Comparison of ENCODE assay signal across 10 mouse cellular contexts in the genomic region with DNA sequence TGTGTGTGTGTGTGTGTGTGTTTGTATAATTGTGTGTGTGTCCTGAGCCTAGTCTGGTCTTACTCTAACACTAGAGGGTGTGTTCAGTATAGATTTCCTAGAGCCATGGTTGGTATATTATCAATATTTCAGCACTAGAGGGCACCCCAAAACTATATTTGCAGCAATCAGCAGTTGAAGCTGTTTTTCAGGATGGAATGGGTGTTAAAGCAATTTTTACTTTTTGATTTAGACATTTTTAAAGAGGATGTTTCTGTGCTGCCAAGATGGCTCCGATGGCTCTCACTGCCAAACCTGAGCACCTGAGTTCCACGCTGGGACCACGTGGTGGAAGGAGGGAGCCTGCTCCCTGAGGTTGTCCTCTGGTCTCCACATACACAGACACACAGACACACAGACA. TPM values are rescaled to one million over a fixed set of nuclear protein-coding genes. Genes with fewer than 3 reads are reported as not detected.
DNase-seq lines count a peak whose midpoint lies in the region; ATAC-seq lines count a peak whose summit lies in the region.
"Had no signal": no experiment of that assay in that cellular context is flagged by ENCODE, and none has a peak within 500 bp of the region (broad histone marks: within the 10 kb centered on the region; RNA-seq: fewer than 3 reads in every experiment).

No protein-coding gene starts in this region.

- peak; percentile 6 for DNase-seq in embryo, embryonic 10 days (ENCODE audit: low spot score)
- no peak for DNase-seq in embryo, embryonic 9.5 days (ENCODE audit: extremely low spot score)
- DNase-seq in midbrain, embryonic 14.5 days = peak; percentile 82
- no peak for DNase-seq in midbrain, embryonic 11.5 days (ENCODE audit: low spot score, missing footprints)
- peak; percentile 30 for DNase-seq in layer of hippocampus, adult 9-11 months
- DNase-seq in gastrocnemius, postnatal 36 days = no peak
- DNase-seq in gastrocnemius, adult 18-20 months (ENCODE audit: low spot score) = no peak

- H3K4me1 ChIP-seq in midbrain, embryonic 14.5 days (ENCODE audit: control insufficient read depth, insufficient read depth, low read length) = no peaks in the 10 kb centered on the region
- no peaks in the 10 kb centered on the region for H3K4me1 ChIP-seq in midbrain, embryonic 11.5 days (ENCODE audit: control insufficient read depth, insufficient read depth, low read length)
- no peaks in the 10 kb centered on the region for H3K4me1 ChIP-seq in neural tube, embryonic 15.5 days
- H3K4me1 ChIP-seq: neural tube, embryonic 12.5 days had no signal

- H3K4me3 ChIP-seq in midbrain, embryonic 14.5 days (replicated peaks; ENCODE audit: low read depth, low read length) = no peak overlapping the region
- no peak overlapping the region for H3K4me3 ChIP-seq in midbrain, embryonic 11.5 days (ENCODE audit: low read depth, low read length)
- H3K4me3 ChIP-seq in neural tube, embryonic 15.5 days (replicated peaks) = no peak overlapping the region
- H3K4me3 ChIP-seq: heart, embryonic 15.5 days; neural tube, embryonic 12.5 days had no signal

- WGBS in midbrain, embryonic 14.5 days = 74% methylated on average over 3 of the region's 3 CpGs
- WGBS in midbrain, embryonic 11.5 days = 87% methylated on average over 3 of the region's 3 CpGs
- WGBS in neural tube, embryonic 15.5 days = 72% methylated on average over 3 of the region's 3 CpGs

- no peak for ATAC-seq in midbrain, embryonic 14.5 days (ENCODE audit: low FRiP score, low TSS enrichment)
- ATAC-seq in midbrain, embryonic 11.5 days (ENCODE audit: low FRiP score) = no peak
- ATAC-seq in neural tube, embryonic 15.5 days (ENCODE audit: low FRiP score) = peak; percentile 53

- intact Hi-C loops in gastrocnemius, postnatal 36 days (cut with DNase I) = no loop called here

- no peaks in the 10 kb centered on the region for H3K36me3 ChIP-seq in midbrain, embryonic 14.5 days (ENCODE audit: control insufficient read depth, insufficient read depth, low read length)
- no peaks in the 10 kb centered on the region for H3K36me3 ChIP-seq in midbrain, embryonic 11.5 days (ENCODE audit: control insufficient read depth, insufficient read depth, low read length)
- H3K36me3 ChIP-seq in neural tube, embryonic 15.5 days = no peaks in the 10 kb centered on the region
- H3K36me3 ChIP-seq: heart, embryonic 15.5 days; neural tube, embryonic 12.5 days had no signal

- no peaks in the 10 kb centered on the region for H3K9me3 ChIP-seq in midbrain, embryonic 14.5 days (ENCODE audit: control insufficient read depth, low read length)
- H3K9me3 ChIP-seq in midbrain, embryonic 11.5 days (ENCODE audit: control insufficient read depth, low read length) = no peaks in the 10 kb centered on the region
- H3K9me3 ChIP-seq in neural tube, embryonic 15.5 days (replicated peaks) = no peaks in the 10 kb centered on the region
- H3K9me3 ChIP-seq: heart, embryonic 15.5 days; neural tube, embryonic 12.5 days had no signal

- H3K27ac ChIP-seq in midbrain, embryonic 14.5 days (replicated peaks; ENCODE audit: low read depth, low read length) = no peak overlapping the region
- H3K27ac ChIP-seq in midbrain, embryonic 11.5 days (ENCODE audit: low read depth, low read length) = no peak overlapping the region
- H3K27ac ChIP-seq in neural tube, embryonic 15.5 days (replicated peaks) = no peak overlapping the region
- H3K27ac ChIP-seq: heart, embryonic 15.5 days; neural tube, embryonic 12.5 days had no signal

- H3K9ac ChIP-seq in midbrain, embryonic 14.5 days (replicated peaks; ENCODE audit: low read length) = no peak overlapping the region
- H3K9ac ChIP-seq in midbrain, embryonic 11.5 days (ENCODE audit: low read length) = no peak overlapping the region
- no peak overlapping the region for H3K9ac ChIP-seq in neural tube, embryonic 15.5 days (replicated peaks)
- H3K9ac ChIP-seq: heart, embryonic 15.5 days; neural tube, embryonic 12.5 days had no signal

- no peaks in the 10 kb centered on the region for H3K27me3 ChIP-seq in midbrain, embryonic 14.5 days (ENCODE audit: control insufficient read depth, insufficient read depth, low read length)
- no peaks in the 10 kb centered on the region for H3K27me3 ChIP-seq in midbrain, embryonic 11.5 days (ENCODE audit: control insufficient read depth, insufficient read depth, low read length)
- H3K27me3 ChIP-seq in neural tube, embryonic 15.5 days (replicated peaks) = no peaks in the 10 kb centered on the region
- H3K27me3 ChIP-seq: heart, embryonic 15.5 days; neural tube, embryonic 12.5 days had no signal

- no peak overlapping the region for H3K4me2 ChIP-seq in midbrain, embryonic 14.5 days (ENCODE audit: low read length)
- no peak overlapping the region for H3K4me2 ChIP-seq in midbrain, embryonic 11.5 days
- no peak overlapping the region for H3K4me2 ChIP-seq in neural tube, embryonic 15.5 days
- H3K4me2 ChIP-seq: neural tube, embryonic 12.5 days had no signal

RNA-seq across cellular contexts. Expression of gene Pogk, which starts 19.4 kb away (rescaled TPM):
- 32.2 and 49.0 TPM in 2 replicates for polyA plus RNA-seq in midbrain, embryonic 14.5 days (2014; fragmentation: Nextera tagmentation; extraction: Ambion mirVana)
- 39.8 and 41.6 TPM in 2 replicates for polyA plus RNA-seq in midbrain, embryonic 11.5 days (2014; fragmentation: Nextera tagmentation; extraction: Ambion mirVana)
- 26.3 and 27.6 TPM in 2 replicates for polyA plus RNA-seq in neural tube, embryonic 15.5 days (2015; fragmentation: Nextera tagmentation; extraction: Ambion mirVana)
- total RNA-seq in gastrocnemius, postnatal 36 days (2021) = 1 to 10 TPM; 7.3 to 9.0 TPM
- 10 to 100 TPM in 1 of 2 experiments, 1 to 10 TPM in 1; 9.3 to 13.3 TPM for total RNA-seq in gastrocnemius, adult 18-20 months (2021)

RNA-seq across cellular contexts. Expression of gene Tada1, which starts 50.2 kb away (rescaled TPM):
- 94.3 and 99.7 TPM in 2 replicates for polyA plus RNA-seq in midbrain, embryonic 14.5 days (2014; fragmentation: Nextera tagmentation; extraction: Ambion mirVana)
- polyA plus RNA-seq in midbrain, embryonic 11.5 days (2014; fragmentation: Nextera tagmentation; extraction: Ambion mirVana) = 70.5 and 73.5 TPM in 2 replicates
- 69.3 and 72.4 TPM in 2 replicates for polyA plus RNA-seq in neural tube, embryonic 15.5 days (2015; fragmentation: Nextera tagmentation; extraction: Ambion mirVana)
- total RNA-seq in gastrocnemius, postnatal 36 days (2021) = 1 to 10 TPM; 5.1 to 5.2 TPM
- total RNA-seq in gastrocnemius, adult 18-20 months (2021) = 1 to 10 TPM; 3.8 to 4.5 TPM

Comparison
In these comparisons a context has a peak if more than half of its experiments do, and no peak if none do; other contexts are left out.
1. DNase-seq: peak in embryo, embryonic 10 days (single experiment), midbrain, embryonic 14.5 days (single experiment) and layer of hippocampus, adult 9-11 months (single experiment); none in embryo, embryonic 9.5 days (single experiment), midbrain, embryonic 11.5 days (single experiment), gastrocnemius, postnatal 36 days (0 of 2) and gastrocnemius, adult 18-20 months (single experiment).